Mouse (Mus musculus) Patski (cell line): ENCODE measurements at regions not wholly inside any gene's neighbourhood (a gene's known extent, or its start where the extent isn't known, plus 50 kb on each side); places are given as distances from the start of the nearest gene placed in this dataset.

ENCODE experiments used
- ATAC-seq: fragments of 100-300 bp; one replicate; pipeline ENCODE4 v1.8.0; 2021
- CTCF ChIA-PET: fragments of 350-600 bp; sonication (Branson Sonifier 250); formaldehyde crosslinking; loops from one replicate; lab custom pipeline; 2022; ENCODE audit warnings: inconsistent platforms; lab: Charles Lee
- POLR2A ChIA-PET: fragments of 350-600 bp; sonication (Branson Sonifier 250); formaldehyde crosslinking; loops from one replicate; lab custom pipeline; 2022; ENCODE audit warnings: antibody characterized with exemption, inconsistent platforms; lab: Charles Lee
- DNase-seq: peaks from one replicate; pipeline ENCODE4 v3.0.0-alpha.2; 2011; ENCODE audit warnings: low read depth, low spot score
- H3K27me3 ChIP-seq: fragments of 371-371 bp; one replicate; pipeline ENCODE4 v1.5.1; 2021
- CTCF ChIP-seq: fragments of 100-300 bp; IDR thresholded peaks from one replicate; pipeline ENCODE4 v1.5.1; 2021
- in situ Hi-C: fragments of 300-500 bp; cut with MboI; formaldehyde crosslinking; loops from 3 replicates; pipeline ENCODE4 v1.11.1; 2018; ENCODE audit warnings: low pct_unique_long_range_greater_than_20kb, mixed read lengths

DNA sequence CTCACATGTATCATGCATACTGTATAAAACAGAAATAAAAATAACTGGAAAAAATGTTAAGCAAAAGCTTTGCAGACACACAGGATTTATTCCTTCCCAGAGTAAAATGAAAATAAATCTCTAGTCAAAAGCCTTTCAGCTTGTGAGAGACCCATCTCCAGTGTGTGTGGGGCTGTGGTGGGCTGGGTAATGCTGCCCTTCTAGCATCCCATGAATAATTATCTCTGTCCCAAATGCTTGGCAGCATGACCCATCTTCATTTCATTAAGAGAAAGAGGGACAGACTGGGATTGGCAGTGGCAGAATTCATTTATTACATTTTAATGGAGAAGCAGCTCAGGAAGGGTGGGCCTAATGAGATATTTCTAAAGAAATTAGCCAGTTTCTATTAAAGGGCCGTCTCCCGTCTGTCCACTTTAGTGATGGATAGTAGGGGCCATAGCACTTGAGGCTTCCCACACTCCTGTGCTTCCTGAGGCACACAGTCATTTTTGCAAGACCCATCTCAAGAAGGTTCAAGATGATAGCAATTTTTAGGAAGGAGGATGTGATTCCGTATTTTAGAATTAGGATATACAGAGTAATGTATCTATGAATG is 930.8 kb upstream of the Sel1l start:
- POLR2A ChIA-PET = no interaction called here
- no peaks in the 10 kb centered on the region for H3K27me3 ChIP-seq
- no peak for TF ChIP-seq CTCF
- CTCF ChIA-PET = no interaction called here
- ATAC-seq (no peak), DNase-seq (no peak)
- in situ Hi-C loops = no loop called here

DNA sequence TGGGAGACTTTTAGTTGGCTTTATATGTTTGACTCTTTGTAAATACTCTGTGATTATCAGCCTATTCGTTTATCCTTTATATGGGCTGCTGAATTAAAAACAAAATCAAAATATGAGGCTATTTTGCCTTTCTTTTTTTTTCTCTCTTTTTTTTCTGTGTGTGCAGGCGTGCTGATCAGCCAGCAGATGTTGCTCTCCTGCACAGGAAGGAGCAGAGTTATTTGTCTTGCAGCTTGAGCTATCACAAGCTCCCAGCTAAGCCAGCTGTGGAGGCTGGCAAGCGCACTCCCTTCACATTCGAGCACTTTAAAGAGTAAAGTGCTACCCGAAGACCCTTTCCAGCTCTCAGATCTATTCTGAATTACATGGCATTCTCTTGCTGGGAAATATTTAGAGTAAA is 926.7 kb upstream of the Sel1l start:
- ChIA-PET CTCF (no interaction called here), POLR2A (no interaction called here)
- ATAC-seq = no peak
- H3K27me3 ChIP-seq = no peaks in the 10 kb centered on the region
- in situ Hi-C loops = no loop called here
- TF ChIP-seq CTCF = no peak
- DNase-seq = no peak

DNA sequence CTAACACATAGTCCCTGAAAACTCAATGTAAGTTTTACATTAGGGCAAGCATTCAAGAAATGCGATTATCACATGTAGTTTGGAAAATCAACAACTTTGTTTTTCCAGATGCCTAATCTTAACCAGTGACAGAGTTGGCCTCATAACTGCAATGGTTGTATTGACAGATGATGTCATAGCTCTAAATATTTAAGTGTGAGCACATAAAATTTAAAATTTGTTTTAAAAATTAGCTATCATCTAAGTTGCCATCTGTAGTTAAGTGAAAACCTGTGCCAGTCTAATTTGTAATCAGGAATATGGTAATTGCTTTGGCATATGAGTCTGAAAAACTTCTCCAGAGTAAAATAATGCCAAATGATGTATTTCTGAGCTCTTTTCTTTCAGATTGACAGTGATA is 899.6 kb upstream of the Sel1l start:
- in situ Hi-C loops = no loop called here
- no peak for ATAC-seq
- POLR2A ChIA-PET = interaction anchor here (0.6 kb wide), 1 partner anchor 611 kb away, joined by 4 read pairs; no protein-coding TSS in a partner anchor
- no peaks in the 10 kb centered on the region for H3K27me3 ChIP-seq
- CTCF ChIA-PET = no interaction called here
- TF ChIP-seq CTCF = no peak
- no peak for DNase-seq

GRCm38 (mm10) chr12:92740818-92741217 is 891.9 kb upstream of the Sel1l start:
- no peaks in the 10 kb centered on the region for H3K27me3 ChIP-seq
- DNase-seq (no peak), ATAC-seq (no peak)
- no peak for TF ChIP-seq CTCF
- in situ Hi-C loops = no loop called here
- ChIA-PET POLR2A (no interaction called here), CTCF (no interaction called here)

- H3K27me3 ChIP-seq = no peaks in the 10 kb centered on the region
- DNase-seq = no peak
- ATAC-seq = no peak
- TF ChIP-seq CTCF = no peak
- in situ Hi-C loops = no loop called here
- ChIA-PET POLR2A (no interaction called here), CTCF (no interaction called here)
These were observed 890.2 kb upstream of the Sel1l start for GRCm38 (mm10) chr12:92739196-92739595.

GRCm38 (mm10) chr12:92737623-92738370 is 888.8 kb upstream of the Sel1l start:
- DNase-seq (no peak), ATAC-seq (no peak)
- H3K27me3 ChIP-seq = no peaks in the 10 kb centered on the region
- TF ChIP-seq CTCF = no peak
- in situ Hi-C loops = no loop called here
- POLR2A ChIA-PET = no interaction called here
- CTCF ChIA-PET = no interaction called here

DNA sequence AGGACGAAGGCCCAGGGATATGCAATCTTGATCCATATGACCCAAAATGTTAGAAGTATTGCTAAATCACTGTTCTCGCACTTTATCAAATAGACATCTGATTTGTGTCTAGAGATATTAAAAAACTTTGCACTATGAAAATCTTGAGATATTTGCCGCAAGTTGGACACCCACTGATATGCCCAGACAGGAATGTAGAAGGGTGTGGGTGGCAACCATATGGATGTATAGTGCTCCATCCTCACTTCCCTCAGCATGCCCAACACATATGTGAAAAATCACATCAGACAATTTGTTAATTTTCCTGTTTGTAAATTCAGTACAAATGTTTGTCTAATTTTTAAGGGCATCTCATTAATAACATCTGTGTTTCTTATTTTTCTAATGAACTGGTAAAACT is 874.1 kb upstream of the Sel1l start:
- ATAC-seq = no peak
- DNase-seq = no peak
- ChIA-PET CTCF (no interaction called here), POLR2A (no interaction called here)
- no peaks in the 10 kb centered on the region for H3K27me3 ChIP-seq
- no peak for TF ChIP-seq CTCF
- in situ Hi-C loops = no loop called here

- no peak for TF ChIP-seq CTCF
- POLR2A ChIA-PET = no interaction called here
- in situ Hi-C loops = no loop called here
These were observed 864.5 kb upstream of the Sel1l start for GRCm38 (mm10) chr12:92713415-92713814.

DNA sequence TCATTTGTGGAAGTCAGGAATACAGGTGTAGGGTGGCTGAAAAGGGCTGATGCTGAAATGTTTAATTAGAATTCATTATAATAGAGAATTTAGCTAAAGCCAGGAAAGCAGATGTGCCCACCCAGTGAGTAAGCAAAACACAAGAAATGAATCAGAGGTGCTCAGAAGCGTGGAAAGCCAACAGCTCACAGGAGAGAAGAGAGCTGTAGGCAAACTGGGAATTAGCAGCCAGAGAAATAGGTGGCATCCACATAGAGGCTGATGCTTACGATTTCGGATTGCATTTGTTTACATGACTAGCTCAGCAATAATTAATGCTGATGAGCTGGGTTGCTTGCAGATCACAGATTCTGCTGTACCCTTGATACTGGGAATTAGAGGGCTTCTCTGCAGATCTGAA is 859.5 kb upstream of the Sel1l start:
- CTCF ChIA-PET = no interaction called here
- ATAC-seq (no peak), DNase-seq (no peak)
- no peak for TF ChIP-seq CTCF
- H3K27me3 ChIP-seq = no peaks in the 10 kb centered on the region
- POLR2A ChIA-PET = no interaction called here
- in situ Hi-C loops = no loop called here

More at GRCm38 (mm10) chr12:92713415-92713814, 864.5 kb upstream of the Sel1l start:
- CTCF ChIA-PET = no interaction called here
- ATAC-seq (no peak), DNase-seq (no peak)
- no peaks in the 10 kb centered on the region for H3K27me3 ChIP-seq

- H3K27me3 ChIP-seq = no peaks in the 10 kb centered on the region
- CTCF ChIA-PET = interaction anchor here (1.5 kb wide), 1 partner anchor 19 kb away, joined by 3 read pairs; no protein-coding TSS in a partner anchor
- no peak for ATAC-seq
- POLR2A ChIA-PET = no interaction called here
- no peak for TF ChIP-seq CTCF
- no peak for DNase-seq
- in situ Hi-C loops = no loop called here
These were observed 854.8 kb upstream of the Sel1l start for GRCm38 (mm10) chr12:92703731-92704130.

DNA sequence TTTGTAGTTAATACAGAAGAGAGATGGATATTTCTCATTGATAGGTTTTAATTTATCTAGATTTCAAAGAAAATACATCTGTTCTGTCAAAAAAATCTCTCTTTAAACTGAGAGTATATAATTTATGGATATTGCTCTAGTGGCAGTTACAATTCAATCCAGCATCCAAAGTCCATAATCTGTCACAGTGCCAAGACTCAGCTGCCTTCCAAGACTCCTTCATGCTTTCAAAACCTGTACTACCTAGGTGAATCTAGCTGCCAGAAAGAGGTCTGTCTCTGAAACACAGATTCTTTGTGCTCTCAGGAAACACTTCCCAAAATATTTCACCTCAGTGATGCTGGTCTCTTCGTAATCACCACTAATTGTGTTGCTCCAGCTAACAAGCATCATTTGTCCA is 844.0 kb upstream of the Sel1l start:
- DNase-seq (no peak), ATAC-seq (no peak)
- H3K27me3 ChIP-seq = no peaks in the 10 kb centered on the region
- no peak for TF ChIP-seq CTCF
- POLR2A ChIA-PET = no interaction called here
- in situ Hi-C loops = no loop called here
- CTCF ChIA-PET = no interaction called here
